Mouse (Mus musculus): Measurements from ENCODE around the gene Amigo1.

DNA sequence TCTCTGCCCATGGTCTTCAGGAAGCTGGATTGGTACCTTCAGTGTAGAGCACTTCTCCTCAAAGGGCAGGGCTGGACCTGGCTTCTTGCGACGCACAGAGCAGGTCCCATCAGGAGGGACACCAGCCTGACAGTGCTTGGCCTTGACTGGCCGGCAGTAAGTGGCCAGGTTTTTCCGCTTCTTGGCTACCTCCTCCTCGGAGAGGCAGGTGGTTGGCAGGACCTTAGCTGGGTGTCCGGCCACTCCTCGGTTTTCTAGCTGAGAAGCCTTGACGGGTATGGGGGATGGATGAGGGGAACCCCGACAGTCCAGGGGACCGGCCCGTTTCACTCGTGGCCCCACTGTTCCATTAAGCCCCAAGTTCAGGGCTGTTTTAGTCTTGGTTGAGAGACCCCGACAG is 17.1 kb downstream of the Amigo1 start:
- TF ChIP-seq CTCF (IDR thresholded peaks at IDR 0.05; ENCODE audit: borderline replicate concordance, extremely low read depth, insufficient read depth, insufficient read length) (no peak), POLR2A (IDR thresholded peaks at IDR 0.05; ENCODE audit: borderline replicate concordance, extremely low read depth, insufficient read depth, insufficient read length, poor library complexity, severe bottlenecking) (no peak)
